Mouse (Mus musculus) testis, adult 2 months (tissue): Measurements from ENCODE around the gene Kcng1.

ENCODE experiments used
- CTCF ChIP-seq: fragments of 200-500 bp; IDR thresholded peaks from 2 replicates; pipeline ENCODE4 v1.5.1; 2012; ENCODE audit warnings: low read depth, mild to moderate bottlenecking, inconsistent platforms, low read length, moderate library complexity; ENCODE audit not compliant: control insufficient read depth, insufficient read depth, insufficient replicate concordance
- POLR2A ChIP-seq: fragments of 200-500 bp; IDR thresholded peaks from 2 replicates; pipeline ENCODE4 v1.6.1; 2012; ENCODE audit warnings: low read depth, mild to moderate bottlenecking, inconsistent platforms, low read length, moderate library complexity; ENCODE audit not compliant: control insufficient read depth

- TF ChIP-seq CTCF (no peak), POLR2A (no peak)
Measured at GRCm38 (mm10) chr2:168281582-168281981, at the start of gene Kcng1.
